Mouse (Mus musculus) myocyte (in vitro differentiated cells): ENCODE results near the gene Ptprg.

Experiments used
- CEBPB ChIP-seq: IDR thresholded peaks from 2 replicates; pipeline ENCODE4 v1.6.1; 2011; ENCODE audit warnings: mild to moderate bottlenecking, moderate library complexity; ENCODE audit not compliant: poor library complexity, insufficient read depth, severe bottlenecking
- E2F4 ChIP-seq: IDR thresholded peaks from one replicate; pipeline ENCODE4 v1.6.1; 2011; ENCODE audit warnings: mild to moderate bottlenecking, control low read depth, moderate library complexity; ENCODE audit not compliant: insufficient read depth
- MAX ChIP-seq: IDR thresholded peaks from one replicate; pipeline ENCODE4 v1.6.1; 2011; ENCODE audit warnings: low read depth, mild to moderate bottlenecking, control low read depth
- MYOD1 ChIP-seq, 3 experiments: IDR thresholded peaks; one replicate each; pipeline ENCODE4 v1.6.1; 2011; ENCODE audit warnings: control low read depth in 2 of 3, low read depth in 2 of 3, mild to moderate bottlenecking in 2 of 3, moderate library complexity in 1 of 3; ENCODE audit not compliant: insufficient read length in 2 of 3, control insufficient read depth in 1 of 3
- MYOG ChIP-seq, 3 experiments: IDR thresholded peaks; one replicate each; pipeline ENCODE4 v1.6.1; 2011; ENCODE audit warnings: control low read depth in 2 of 3, low read depth in 2 of 3, mild to moderate bottlenecking in 2 of 3; ENCODE audit not compliant: insufficient read length in 2 of 3, control insufficient read depth in 1 of 3, insufficient read depth in 1 of 3
- POLR2A ChIP-seq: IDR thresholded peaks from one replicate; pipeline ENCODE4 v1.6.1; 2011; ENCODE audit warnings: low read depth, mild to moderate bottlenecking, control low read depth, moderate library complexity; ENCODE audit not compliant: insufficient read length
- POLR2AphosphoS2 ChIP-seq: IDR thresholded peaks from one replicate; pipeline ENCODE4 v1.6.1; 2011; ENCODE audit warnings: low read depth, control low read depth; ENCODE audit not compliant: insufficient read length
- TCF12 ChIP-seq: IDR thresholded peaks from one replicate; pipeline ENCODE4 v1.6.1; 2011; ENCODE audit warnings: mild to moderate bottlenecking, control low read depth; ENCODE audit not compliant: poor library complexity, insufficient read depth, severe bottlenecking
- USF1 ChIP-seq: IDR thresholded peaks from one replicate; pipeline ENCODE4 v1.6.1; 2011; ENCODE audit warnings: low read depth, mild to moderate bottlenecking, control low read depth, moderate library complexity

DNA sequence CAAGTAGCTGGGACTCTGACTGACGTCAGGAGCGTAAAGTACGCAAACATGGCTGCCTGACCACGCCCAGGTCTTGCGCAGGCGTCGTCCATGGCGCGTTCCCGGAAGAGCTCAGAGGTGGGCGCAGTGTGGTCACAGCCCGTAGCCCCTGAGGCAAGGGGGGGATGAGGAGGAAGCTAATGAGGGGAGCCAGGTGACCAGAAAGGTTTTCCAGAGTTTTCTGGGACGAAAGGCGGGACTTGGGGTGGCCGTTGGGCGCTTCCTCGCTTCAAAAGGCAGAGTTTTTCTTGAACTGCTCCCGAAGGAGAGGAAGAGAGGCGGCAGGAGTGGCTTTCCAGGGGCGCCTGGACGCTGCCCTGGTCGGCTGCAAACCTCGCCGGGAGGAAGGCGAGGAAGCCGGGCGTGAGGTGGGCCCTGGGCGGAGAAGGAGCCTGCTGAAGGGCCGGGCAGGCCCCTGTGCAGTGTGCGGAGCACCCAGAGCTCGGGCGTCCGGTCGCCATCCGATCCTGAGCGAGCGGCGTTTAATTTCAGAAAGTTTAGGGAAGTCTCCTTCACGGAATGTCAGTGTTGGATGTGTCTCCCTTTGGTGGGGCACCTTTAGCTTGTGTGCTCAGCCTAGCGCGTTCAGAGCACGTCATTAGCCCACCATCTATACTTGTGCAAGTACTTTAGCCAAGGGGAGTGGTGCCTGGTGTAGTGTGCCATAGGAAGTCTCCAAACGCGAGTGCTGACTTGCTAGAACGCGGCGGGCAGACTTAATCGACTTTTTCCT, 731.0 kb downstream of the Ptprg start, which contains the start of gene 3830406C13Rik:
- TF ChIP-seq POLR2A: peak; percentile 91
- no peak for TF ChIP-seq TCF12
- TF ChIP-seq MYOD1 (IDR thresholded peaks at IDR 0.05; ENCODE audit: control insufficient read depth in 1 of 3, insufficient read length in 2 of 3, low read depth in 2 of 3): no peak
- TF ChIP-seq E2F4: no peak
- TF ChIP-seq MAX: no peak
- TF ChIP-seq POLR2AphosphoS2: peak; percentile 90
- no peak for TF ChIP-seq USF1
- TF ChIP-seq CEBPB: no peak
- no peak for TF ChIP-seq MYOG (IDR thresholded peaks at IDR 0.05; ENCODE audit: control insufficient read depth in 1 of 3, insufficient read depth in 1 of 3, insufficient read length in 2 of 3, low read depth in 2 of 3)
